Mouse (Mus musculus): ENCODE measurements around the gene Sgcg.

Sgcg gene

DNA sequence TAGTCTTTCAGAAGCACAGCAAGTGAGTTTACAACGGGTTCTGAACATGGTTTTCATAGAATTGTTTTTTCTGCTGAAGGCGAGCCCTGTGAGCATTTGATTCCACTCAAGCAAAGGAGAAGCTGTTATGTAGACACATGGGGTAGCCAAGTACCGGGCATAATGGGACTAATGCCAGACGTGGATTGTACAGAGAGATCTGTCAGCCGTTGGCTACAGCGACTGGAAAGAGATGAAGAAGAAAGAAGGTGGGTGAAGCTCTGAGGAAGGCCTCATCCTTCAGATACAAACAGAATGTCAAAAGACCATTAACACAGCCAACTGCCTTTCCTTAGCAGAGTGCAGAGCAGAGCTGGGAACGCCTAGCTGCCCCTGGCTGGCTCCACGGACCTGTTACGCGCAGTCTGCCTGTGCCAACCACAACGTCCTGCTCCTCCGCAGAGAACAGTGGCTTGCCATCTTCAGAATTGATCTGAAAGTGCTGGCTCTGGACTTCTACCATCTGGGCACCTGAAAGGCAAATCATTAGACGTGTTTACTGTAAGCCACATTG lies 26.2 kb downstream of the Sgcg start:
- DNase-seq, result no peak

GRCm38 (mm10) chr14:61230179-61230578 lies 28.1 kb downstream of the Sgcg start:
- no peak for DNase-seq

- no peak for DNase-seq
Observed at GRCm38 (mm10) chr14:61229763-61230162, 28.5 kb downstream of the Sgcg start.

DNA sequence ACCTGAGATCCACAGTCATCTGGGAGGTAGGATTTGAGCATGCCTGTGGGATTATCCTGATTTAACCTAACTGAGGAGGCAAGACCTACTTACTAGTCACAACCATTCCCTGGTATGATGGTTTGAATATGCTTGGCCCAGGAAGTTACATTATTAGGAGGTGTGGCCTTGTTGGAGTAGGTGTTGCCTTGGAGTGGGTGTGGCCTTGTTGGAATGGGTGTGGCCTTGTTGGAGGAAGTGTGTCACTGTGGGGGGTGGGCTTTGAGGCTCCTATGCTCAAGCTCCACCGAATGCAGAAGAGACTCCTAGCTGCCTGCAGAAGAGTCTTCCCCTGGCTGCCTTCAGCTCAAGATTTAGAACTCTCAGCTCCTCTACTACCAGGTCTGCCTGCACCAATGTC lies 32.1 kb downstream of the Sgcg start:
- DNase-seq, result no peak

GRCm38 (mm10) chr14:61224387-61225077 lies 33.8 kb downstream of the Sgcg start:
- no peak for DNase-seq

DNA sequence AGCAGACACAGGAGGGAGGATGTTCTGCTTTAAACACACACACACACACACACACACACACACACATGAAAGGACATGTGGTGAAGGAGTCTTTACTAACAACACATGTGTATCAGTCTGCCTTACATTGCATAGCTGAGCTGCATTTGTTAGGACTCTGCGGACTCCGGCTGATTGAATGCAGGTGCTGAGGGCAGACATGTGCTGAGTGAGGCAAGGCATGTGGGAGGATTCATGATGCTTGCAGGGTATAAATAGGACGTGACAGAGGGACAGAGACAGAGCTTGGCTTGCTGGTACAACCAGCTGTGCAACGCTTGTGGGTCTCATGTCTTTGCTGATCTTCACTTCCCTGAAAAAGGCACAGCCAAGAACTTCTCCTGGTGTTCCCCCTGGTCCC lies 34.5 kb downstream of the Sgcg start:
- DNase-seq, result no peak

DNA sequence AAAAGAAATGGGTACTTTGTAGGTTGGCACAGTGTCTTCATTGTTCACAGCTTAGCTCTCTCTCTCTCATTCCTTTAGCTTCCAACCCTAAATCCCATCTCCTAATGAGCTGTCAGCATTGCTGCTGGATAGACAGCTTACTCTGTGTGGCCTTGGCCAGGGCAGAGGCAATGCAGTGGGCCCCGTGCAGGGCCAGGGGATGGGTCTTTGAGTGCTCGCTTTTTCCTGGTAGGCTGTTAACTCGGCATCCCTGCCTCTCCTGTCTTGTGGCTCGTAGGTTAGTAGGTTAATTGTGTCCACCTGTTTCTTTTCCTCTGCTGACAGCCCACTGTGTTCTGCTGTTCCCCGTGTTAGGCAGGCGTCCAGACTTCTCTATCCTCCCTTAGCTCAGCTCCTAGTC lies 35.8 kb downstream of the Sgcg start:
- no peak for DNase-seq

- no peak for DNase-seq
Observed at GRCm38 (mm10) chr14:61221166-61221565, 37.1 kb downstream of the Sgcg start.

GRCm38 (mm10) chr14:61211754-61212153 lies 46.5 kb downstream of the Sgcg start:
- DNase-seq, result no peak

DNA sequence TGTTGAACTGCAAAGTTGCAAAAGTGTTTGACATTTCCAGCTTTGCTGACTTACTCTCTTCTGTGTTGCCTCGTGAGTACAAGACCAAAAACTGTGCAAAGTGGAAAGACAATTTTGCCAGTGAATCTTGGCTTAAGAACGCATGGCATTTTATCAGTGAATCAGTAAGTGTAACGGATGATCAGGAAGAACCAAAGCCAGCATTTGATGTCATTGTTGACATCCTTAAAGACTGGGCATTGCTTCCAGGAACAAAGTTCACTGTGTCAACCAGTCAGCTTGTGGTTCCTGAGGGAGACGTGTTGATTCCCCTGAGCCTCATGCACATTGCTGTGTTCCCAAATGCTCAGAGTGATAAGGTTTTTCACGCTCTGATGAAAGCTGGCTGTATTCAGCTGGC lies 48.2 kb downstream of the Sgcg start:
- DNase-seq, result no peak

- no peak for DNase-seq
Observed at GRCm38 (mm10) chr14:61194416-61194815, 63.9 kb downstream of the Sgcg start.

DNA sequence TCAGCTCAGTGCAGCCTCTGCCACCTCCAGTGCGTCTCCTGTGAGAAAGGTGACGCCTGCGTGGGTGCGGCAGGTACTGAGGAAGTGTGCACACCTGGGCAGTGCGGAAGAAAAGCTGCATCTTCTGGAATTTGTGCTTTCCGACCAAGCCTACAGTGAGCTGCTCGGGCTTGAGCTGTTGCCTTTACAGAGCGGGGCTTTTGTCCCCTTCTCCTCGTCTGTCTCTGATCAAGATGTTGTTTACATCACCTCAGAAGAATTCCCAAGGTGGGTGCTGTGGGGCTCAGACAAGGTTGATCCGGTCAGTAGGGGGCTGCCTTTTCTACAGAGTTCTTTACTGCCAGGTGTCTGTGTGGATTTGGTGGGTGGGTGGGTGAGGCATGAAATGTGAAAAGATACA lies 66.0 kb downstream of the Sgcg start:
- DNase-seq, result no peak

- DNase-seq, result no peak
Observed at GRCm38 (mm10) chr14:61191904-61192303, 66.4 kb downstream of the Sgcg start.

DNA sequence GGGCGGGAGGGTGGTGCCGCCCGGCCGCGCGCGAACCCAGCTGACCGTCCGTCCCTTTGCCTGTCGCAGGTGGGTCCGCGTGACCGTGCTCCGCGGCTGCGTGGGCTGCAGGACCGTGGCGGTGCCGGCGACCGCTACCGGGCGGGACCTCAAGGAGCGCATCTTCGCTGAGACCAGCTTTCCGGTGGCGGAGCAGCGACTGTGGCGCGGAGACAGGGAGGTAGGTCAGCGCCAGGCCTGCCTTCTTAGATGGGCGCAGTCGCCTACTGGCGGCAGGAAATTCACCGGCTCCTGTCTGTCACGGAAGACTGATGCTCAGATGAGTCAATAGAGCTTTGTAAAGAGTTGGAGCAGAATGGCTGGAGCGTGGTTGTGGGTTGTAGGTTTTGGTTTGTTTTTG lies 85.1 kb downstream of the Sgcg start:
- peak; percentile 59 for DNase-seq

DNA sequence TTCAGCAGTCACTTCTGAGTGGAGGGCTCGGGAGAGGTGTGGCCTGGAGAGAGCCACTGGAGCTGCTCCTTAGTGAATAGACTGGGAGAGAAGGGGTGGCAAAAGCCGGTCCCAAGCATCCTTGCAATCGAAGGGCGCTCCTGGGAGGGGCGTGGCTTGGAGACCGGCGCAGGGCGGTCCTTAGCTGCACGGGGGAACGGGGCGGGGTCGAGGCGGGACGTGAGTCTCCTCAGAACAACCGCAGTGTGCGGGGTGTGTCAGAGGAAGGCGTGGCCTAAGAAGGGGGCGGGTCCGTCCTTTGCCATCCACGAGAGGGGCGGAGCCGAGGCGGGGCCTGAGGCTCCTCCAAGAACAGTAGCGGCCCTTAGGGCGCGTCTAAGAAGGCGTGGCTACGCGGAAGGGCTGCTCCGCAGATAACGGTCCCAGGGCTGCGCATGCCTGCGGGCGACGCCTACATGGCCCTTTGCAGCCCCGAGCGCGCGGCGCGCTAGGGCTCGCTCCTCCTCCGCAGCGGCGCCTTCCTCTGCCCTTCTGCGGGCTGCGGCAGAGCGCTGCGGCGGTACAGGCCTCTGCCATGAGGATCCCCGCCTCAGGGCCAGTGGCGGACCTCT lies 85.6 kb downstream of the Sgcg start:
- peak; percentile 99 for DNase-seq

DNA sequence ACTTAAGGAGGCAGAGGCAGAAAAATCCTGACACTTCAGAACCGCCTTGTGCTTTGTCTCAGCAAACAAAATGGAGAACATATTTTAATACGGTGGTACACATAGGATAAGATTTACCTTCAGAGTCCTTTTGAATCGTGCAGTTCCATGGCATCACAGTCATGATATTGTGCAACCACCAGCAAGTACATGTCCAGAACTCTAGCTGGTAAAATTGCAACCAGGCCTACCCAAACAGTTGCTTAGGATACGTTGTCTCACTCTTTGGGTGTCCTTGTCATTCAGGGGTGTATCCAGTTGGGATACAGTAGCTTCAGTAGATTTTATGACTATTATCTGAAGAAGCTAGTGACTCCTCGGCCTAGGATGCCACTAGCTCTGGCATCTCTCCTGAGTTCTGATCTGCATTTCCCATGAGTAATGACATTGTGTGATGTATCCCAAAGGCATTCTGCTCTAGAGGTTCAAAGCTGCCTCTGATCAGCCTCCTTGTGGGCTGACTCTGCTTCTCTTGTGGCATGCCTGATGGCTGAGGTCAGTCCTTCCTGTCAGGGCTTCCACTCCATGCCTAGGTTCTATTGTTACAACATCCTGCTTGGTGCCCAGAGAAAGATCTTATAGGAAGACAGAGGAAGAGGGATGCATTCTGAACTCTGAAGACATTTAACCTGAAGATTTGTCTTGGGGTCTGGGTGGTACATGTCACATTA lies 86.9 kb downstream of the Sgcg start:
- DNase-seq, result no peak

Measured in lung, postnatal 14 days (tissue).